Mouse (Mus musculus): Measurements from ENCODE around the gene St14. TPM values are rescaled to one million over a fixed set of nuclear protein-coding genes. Genes with fewer than 3 reads are reported as not detected.

The St14 gene
- polyA plus RNA-seq, 1 experiment from 2014 or later: 3.6 TPM

GRCm38 (mm10) chr9:31130357-31131204, 1.1 kb downstream of the St14 start:
- Histone ChIP-seq H3K4me3 (ENCODE audit: low read length) (peak overlapping the region; percentile 64), H3K9me3 (replicated peaks; ENCODE audit: control insufficient read depth, low read length) (no peaks in the 10 kb centered on the region), H3K36me3 (ENCODE audit: control insufficient read depth, insufficient read depth) (no peaks in the 10 kb centered on the region), H3K9ac (ENCODE audit: low read length) (peak overlapping the region; percentile 66), H3K4me2 (ENCODE audit: low read depth, low read length) (peak overlapping the region; percentile 99), H3K4me1 (ENCODE audit: control insufficient read depth, insufficient read depth, low read length) (peaks cover 14% of the 10 kb centered on the region), H3K27ac (ENCODE audit: low read length) (no peak overlapping the region), H3K27me3 (ENCODE audit: control insufficient read depth, insufficient read depth, low read length) (peaks cover 51% of the 10 kb centered on the region)
- 8% methylated on average over 26 of the region's 26 CpGs for WGBS
- no peak; the same call in 1 of the 2 replicates for ATAC-seq (replicated peaks; ENCODE audit: extremely low read depth, insufficient read depth, low FRiP score)

GRCm38 (mm10) chr9:31129956-31130355, 1.7 kb downstream of the St14 start:
- Histone ChIP-seq H3K9ac (ENCODE audit: low read length) (no peak overlapping the region; the same call in 1 of the 2 replicates), H3K36me3 (ENCODE audit: control insufficient read depth, insufficient read depth) (no peaks in the 10 kb centered on the region), H3K27ac (ENCODE audit: low read length) (no peak overlapping the region), H3K4me3 (ENCODE audit: low read length) (peak overlapping the region; percentile 64), H3K4me1 (ENCODE audit: control insufficient read depth, insufficient read depth, low read length) (peaks cover 14% of the 10 kb centered on the region), H3K9me3 (replicated peaks; ENCODE audit: control insufficient read depth, low read length) (no peaks in the 10 kb centered on the region), H3K4me2 (ENCODE audit: low read depth, low read length) (peak overlapping the region; percentile 99), H3K27me3 (ENCODE audit: control insufficient read depth, insufficient read depth, low read length) (peaks cover 51% of the 10 kb centered on the region)
- no peak for ATAC-seq (replicated peaks; ENCODE audit: extremely low read depth, insufficient read depth, low FRiP score)
- 52% methylated on average over 8 of the region's 8 CpGs for WGBS

GRCm38 (mm10) chr9:31127876-31128465, 3.7 kb downstream of the St14 start:
- Histone ChIP-seq H3K9me3 (replicated peaks; ENCODE audit: control insufficient read depth, low read length) (no peaks in the 10 kb centered on the region), H3K36me3 (ENCODE audit: control insufficient read depth, insufficient read depth) (no peaks in the 10 kb centered on the region), H3K4me2 (ENCODE audit: low read depth, low read length) (no peak overlapping the region), H3K4me3 (ENCODE audit: low read length) (no peak overlapping the region), H3K27me3 (ENCODE audit: control insufficient read depth, insufficient read depth, low read length) (peaks cover 38% of the 10 kb centered on the region), H3K27ac (ENCODE audit: low read length) (no peak overlapping the region), H3K9ac (ENCODE audit: low read length) (no peak overlapping the region), H3K4me1 (ENCODE audit: control insufficient read depth, insufficient read depth, low read length) (peaks cover 14% of the 10 kb centered on the region)
- ATAC-seq (replicated peaks; ENCODE audit: extremely low read depth, insufficient read depth, low FRiP score): no peak
- WGBS: 55% methylated on average over 12 of the region's 12 CpGs

- WGBS: 80% methylated on average over 7 of the region's 7 CpGs
- no peak for ATAC-seq (replicated peaks; ENCODE audit: extremely low read depth, insufficient read depth, low FRiP score)
- Histone ChIP-seq H3K9ac (ENCODE audit: low read length) (no peak overlapping the region), H3K27ac (ENCODE audit: low read length) (no peak overlapping the region), H3K27me3 (ENCODE audit: control insufficient read depth, insufficient read depth, low read length) (peaks cover 20% of the 10 kb centered on the region), H3K4me1 (ENCODE audit: control insufficient read depth, insufficient read depth, low read length) (peaks cover 5% of the 10 kb centered on the region), H3K9me3 (replicated peaks; ENCODE audit: control insufficient read depth, low read length) (no peaks in the 10 kb centered on the region), H3K36me3 (ENCODE audit: control insufficient read depth, insufficient read depth) (no peaks in the 10 kb centered on the region), H3K4me3 (ENCODE audit: low read length) (no peak overlapping the region), H3K4me2 (ENCODE audit: low read depth, low read length) (no peak overlapping the region)
These were observed 5.6 kb downstream of the St14 start for GRCm38 (mm10) chr9:31126079-31126478.

GRCm38 (mm10) chr9:31122464-31123030, 9.1 kb downstream of the St14 start:
- Histone ChIP-seq H3K4me3 (ENCODE audit: low read length) (no peak overlapping the region), H3K9ac (ENCODE audit: low read length) (no peak overlapping the region), H3K36me3 (ENCODE audit: control insufficient read depth, insufficient read depth) (no peaks in the 10 kb centered on the region), H3K9me3 (replicated peaks; ENCODE audit: control insufficient read depth, low read length) (no peaks in the 10 kb centered on the region), H3K4me1 (ENCODE audit: control insufficient read depth, insufficient read depth, low read length) (peaks cover 24% of the 10 kb centered on the region), H3K4me2 (ENCODE audit: low read depth, low read length) (no peak overlapping the region), H3K27me3 (ENCODE audit: control insufficient read depth, insufficient read depth, low read length) (no peaks in the 10 kb centered on the region), H3K27ac (ENCODE audit: low read length) (no peak overlapping the region)
- ATAC-seq (replicated peaks; ENCODE audit: extremely low read depth, insufficient read depth, low FRiP score): no peak
- WGBS: 73% methylated on average over 13 of the region's 13 CpGs

GRCm38 (mm10) chr9:31120533-31120915, 11.1 kb downstream of the St14 start:
- Histone ChIP-seq H3K27me3 (ENCODE audit: control insufficient read depth, insufficient read depth, low read length) (no peaks in the 10 kb centered on the region), H3K4me3 (ENCODE audit: low read length) (no peak overlapping the region), H3K9ac (ENCODE audit: low read length) (no peak overlapping the region), H3K9me3 (replicated peaks; ENCODE audit: control insufficient read depth, low read length) (no peaks in the 10 kb centered on the region), H3K4me2 (ENCODE audit: low read depth, low read length) (no peak overlapping the region), H3K27ac (ENCODE audit: low read length) (peak overlapping the region; percentile 55), H3K36me3 (ENCODE audit: control insufficient read depth, insufficient read depth) (no peaks in the 10 kb centered on the region), H3K4me1 (ENCODE audit: control insufficient read depth, insufficient read depth, low read length) (peaks cover 24% of the 10 kb centered on the region)
- no peak for ATAC-seq (replicated peaks; ENCODE audit: extremely low read depth, insufficient read depth, low FRiP score)
- 58% methylated on average over 4 of the region's 4 CpGs for WGBS

GRCm38 (mm10) chr9:31119882-31120532, 11.6 kb downstream of the St14 start:
- H3K9me3 ChIP-seq (replicated peaks; ENCODE audit: control insufficient read depth, low read length): no peaks in the 10 kb centered on the region

GRCm38 (mm10) chr9:31119405-31119804, 12.2 kb downstream of the St14 start:
- 46% methylated on average over 5 of the region's 5 CpGs for WGBS
- H3K27me3 ChIP-seq (ENCODE audit: control insufficient read depth, insufficient read depth, low read length): no peaks in the 10 kb centered on the region

More at GRCm38 (mm10) chr9:31119882-31120532, 11.6 kb downstream of the St14 start:
- Histone ChIP-seq H3K4me2 (ENCODE audit: low read depth, low read length) (peak overlapping the region; percentile 36; the same call in 1 of the 2 replicates), H3K4me1 (ENCODE audit: control insufficient read depth, insufficient read depth, low read length) (peaks cover 24% of the 10 kb centered on the region), H3K27ac (ENCODE audit: low read length) (peak overlapping the region; percentile 55), H3K36me3 (ENCODE audit: control insufficient read depth, insufficient read depth) (no peaks in the 10 kb centered on the region), H3K27me3 (ENCODE audit: control insufficient read depth, insufficient read depth, low read length) (no peaks in the 10 kb centered on the region), H3K9ac (ENCODE audit: low read length) (no peak overlapping the region), H3K4me3 (ENCODE audit: low read length) (no peak overlapping the region)
- WGBS: 36% methylated on average over 11 of the region's 11 CpGs
- no peak for ATAC-seq (replicated peaks; ENCODE audit: extremely low read depth, insufficient read depth, low FRiP score)

More at GRCm38 (mm10) chr9:31119405-31119804, 12.2 kb downstream of the St14 start:
- no peak for ATAC-seq (replicated peaks; ENCODE audit: extremely low read depth, insufficient read depth, low FRiP score)
- H3K27ac ChIP-seq (ENCODE audit: low read length): no peak overlapping the region
- H3K9ac ChIP-seq (ENCODE audit: low read length): no peak overlapping the region
- no peaks in the 10 kb centered on the region for H3K36me3 ChIP-seq (ENCODE audit: control insufficient read depth, insufficient read depth)
- H3K4me1 ChIP-seq (ENCODE audit: control insufficient read depth, insufficient read depth, low read length): peaks cover 24% of the 10 kb centered on the region
- H3K9me3 ChIP-seq (replicated peaks; ENCODE audit: control insufficient read depth, low read length): no peaks in the 10 kb centered on the region
- no peak overlapping the region for H3K4me3 ChIP-seq (ENCODE audit: low read length)
- no peak overlapping the region for H3K4me2 ChIP-seq (ENCODE audit: low read depth, low read length)

Data from heart, embryonic 16.5 days (tissue).